Mouse (Mus musculus) limb, embryonic 11.5 days (tissue): Measurements from ENCODE around the gene Ephb3. TPM values are rescaled to one million over a fixed set of nuclear protein-coding genes. Genes with fewer than 3 reads are reported as not detected.

Source experiments
- ATAC-seq: fragments of 200-750 bp; cut with Nextera tagmentation; 2 replicates; pipeline ENCODE4 v1.8.0; 2017; ENCODE audit warnings: low read depth; ENCODE audit not compliant: insufficient number of reproducible peaks, low FRiP score, low TSS enrichment
- DNase-seq: peaks from one replicate; pipeline ENCODE4 v3.0.0-alpha.2; 2015; ENCODE audit warnings: low spot score
- H3K27ac ChIP-seq: fragments of 300-500 bp; sonication (generic); replicated peaks from 2 replicates; pipeline ENCODE4 v1.5.1; 2014; ENCODE audit warnings: low read depth, mild to moderate bottlenecking, low read length
- H3K27me3 ChIP-seq: fragments of 300-500 bp; sonication (generic); 2 replicates; pipeline ENCODE4 v1.6.1; 2014; ENCODE audit warnings: mild to moderate bottlenecking, low read length, mixed read lengths; ENCODE audit not compliant: control insufficient read depth, insufficient read depth
- H3K36me3 ChIP-seq: fragments of 300-500 bp; sonication (generic); 2 replicates; pipeline ENCODE4 v1.6.1; 2014; ENCODE audit warnings: mild to moderate bottlenecking, low read length, moderate library complexity, mixed read lengths; ENCODE audit not compliant: control insufficient read depth, insufficient read depth
- H3K4me1 ChIP-seq: fragments of 300-500 bp; sonication (generic); 2 replicates; pipeline ENCODE4 v1.6.1; 2014; ENCODE audit warnings: low read length, mixed read lengths; ENCODE audit not compliant: control insufficient read depth, insufficient read depth
- H3K4me2 ChIP-seq: fragments of 300-500 bp; sonication (generic); 2 replicates; pipeline ENCODE4 v1.6.1; 2014; ENCODE audit warnings: low read depth, mild to moderate bottlenecking, moderate library complexity; ENCODE audit not compliant: severe bottlenecking
- H3K4me3 ChIP-seq: fragments of 300-500 bp; sonication (generic); 2 replicates; pipeline ENCODE4 v1.5.1; 2014; ENCODE audit warnings: low read depth, low read length
- H3K9ac ChIP-seq: fragments of 300-500 bp; sonication (generic); 2 replicates; pipeline ENCODE4 v1.6.1; 2014; ENCODE audit warnings: mild to moderate bottlenecking, low read length
- H3K9me3 ChIP-seq: fragments of 300-500 bp; sonication (generic); 2 replicates; pipeline ENCODE4 v1.6.1; 2016; ENCODE audit warnings: low read length; ENCODE audit not compliant: control insufficient read depth
- WGBS: fragments of 180-500 bp; shearing (Covaris S2); extraction: QIAGEN DNeasy Blood & Tissue Kit; methylation state at CpG from one replicate; pipeline ENCODE4 v1.1.7; 2014; 5-methylcytosine and 5-hydroxymethylcytosine counted together
- polyA plus RNA-seq: library from polyadenylated mRNA; unstranded; fragments of >200 nt; fragmentation: Nextera tagmentation; extraction: Ambion mirVana; gene quantifications from 2 replicates; pipeline ENCODE4 v1.2.1, GENCODE M21; 2014

Gene Ephb3
- polyA plus RNA-seq, 1 experiment from 2014 or later: 33.1 TPM

DNA sequence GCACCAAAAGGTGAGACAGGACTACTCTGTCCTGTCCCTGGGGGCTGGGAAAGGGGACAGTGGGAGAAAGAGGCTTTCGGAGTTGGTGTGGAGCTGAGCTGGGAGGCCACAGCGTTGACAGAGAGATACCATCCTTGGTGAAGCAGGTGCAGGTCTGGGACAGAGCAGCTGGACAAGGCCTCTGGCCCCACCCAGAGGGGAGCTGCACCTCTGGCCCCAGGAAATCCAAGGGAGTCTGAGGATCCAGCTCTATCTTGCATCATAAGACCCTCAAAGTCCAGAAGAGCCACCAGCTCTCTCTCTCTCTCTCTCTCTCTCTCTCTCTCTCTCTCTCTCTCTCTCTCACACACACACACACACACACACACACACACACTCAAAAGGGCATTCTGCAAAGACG lies 40.2 kb downstream of the Ephb3 start:
- Histone ChIP-seq H3K9me3 (no peaks in the 10 kb centered on the region), H3K36me3 (no peaks in the 10 kb centered on the region), H3K4me1 (peaks cover 76% of the 10 kb centered on the region), H3K27me3 (no peaks in the 10 kb centered on the region; the same call in 1 of the 2 replicates), H3K4me3 (no peak overlapping the region), H3K9ac (no peak overlapping the region), H3K27ac (no peak overlapping the region), H3K4me2 (no peak overlapping the region)
- WGBS: 49% methylated on average over 3 of the region's 3 CpGs
- no peak for DNase-seq
- ATAC-seq: no peak

DNA sequence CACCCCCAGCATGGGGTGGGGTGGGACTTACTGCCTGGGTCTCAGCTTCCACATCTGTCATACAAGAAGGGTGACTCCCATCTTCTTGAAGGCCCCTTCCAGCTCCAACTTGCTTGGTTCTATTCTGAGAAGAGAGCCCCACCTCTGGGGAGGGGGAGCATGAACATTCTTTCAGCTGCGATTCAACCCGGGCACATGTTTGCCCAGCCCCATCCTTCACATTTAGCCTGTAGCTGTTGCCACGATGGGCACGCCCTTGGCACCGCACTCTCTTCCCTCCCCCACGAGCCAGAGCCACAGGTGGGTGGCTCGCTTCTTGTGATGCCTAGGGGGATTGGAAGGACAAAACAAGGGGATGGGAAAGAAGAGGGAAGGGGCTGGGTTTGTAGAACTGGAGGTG lies 40.8 kb downstream of the Ephb3 start:
- Histone ChIP-seq H3K4me1 (peaks cover 72% of the 10 kb centered on the region), H3K9me3 (no peaks in the 10 kb centered on the region), H3K4me2 (no peak overlapping the region; the same call in 1 of the 2 replicates), H3K27me3 (no peaks in the 10 kb centered on the region), H3K4me3 (no peak overlapping the region), H3K9ac (no peak overlapping the region), H3K36me3 (no peaks in the 10 kb centered on the region), H3K27ac (no peak overlapping the region)
- ATAC-seq (no peak), DNase-seq (no peak)
- WGBS: 18% methylated on average over 7 of the region's 7 CpGs

DNA sequence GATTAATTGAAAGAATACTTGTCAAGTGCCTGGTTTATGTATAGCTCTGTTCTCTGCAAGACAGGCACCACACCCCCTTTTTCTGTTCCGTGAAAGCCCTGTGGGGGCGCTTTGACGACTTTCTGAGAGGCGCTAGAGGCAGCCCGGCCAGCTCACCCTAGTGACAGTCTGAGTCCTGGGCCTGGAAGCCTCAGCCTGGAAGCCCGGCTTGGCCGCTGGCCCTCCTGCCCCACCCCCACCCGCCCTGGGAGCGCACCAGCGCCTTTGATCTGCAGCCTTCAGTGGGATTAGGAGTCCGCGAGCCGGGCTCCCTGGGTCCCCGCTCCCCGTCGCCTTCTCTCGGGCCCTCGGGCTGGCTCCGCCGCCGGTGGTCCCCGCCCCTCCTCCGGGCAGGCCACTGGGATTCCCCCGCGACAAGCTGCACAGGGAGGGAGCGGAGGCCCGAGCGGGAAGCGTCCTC lies 41.4 kb downstream of the Ephb3 start:
- H3K36me3 ChIP-seq: no peaks in the 10 kb centered on the region
- DNase-seq (peak; percentile 94), ATAC-seq (peak; percentile 48)
- peak overlapping the region; percentile 80 for H3K4me2 ChIP-seq
- H3K4me1 ChIP-seq: peaks cover 66% of the 10 kb centered on the region
- peak overlapping the region; percentile 84 for H3K27ac ChIP-seq
- no peaks in the 10 kb centered on the region for H3K27me3 ChIP-seq
- WGBS: under 1% methylated on average over 29 of the region's 29 CpGs
- no peaks in the 10 kb centered on the region for H3K9me3 ChIP-seq
- peak overlapping the region; percentile 62 for H3K9ac ChIP-seq
- peak overlapping the region; percentile 39 for H3K4me3 ChIP-seq

DNA sequence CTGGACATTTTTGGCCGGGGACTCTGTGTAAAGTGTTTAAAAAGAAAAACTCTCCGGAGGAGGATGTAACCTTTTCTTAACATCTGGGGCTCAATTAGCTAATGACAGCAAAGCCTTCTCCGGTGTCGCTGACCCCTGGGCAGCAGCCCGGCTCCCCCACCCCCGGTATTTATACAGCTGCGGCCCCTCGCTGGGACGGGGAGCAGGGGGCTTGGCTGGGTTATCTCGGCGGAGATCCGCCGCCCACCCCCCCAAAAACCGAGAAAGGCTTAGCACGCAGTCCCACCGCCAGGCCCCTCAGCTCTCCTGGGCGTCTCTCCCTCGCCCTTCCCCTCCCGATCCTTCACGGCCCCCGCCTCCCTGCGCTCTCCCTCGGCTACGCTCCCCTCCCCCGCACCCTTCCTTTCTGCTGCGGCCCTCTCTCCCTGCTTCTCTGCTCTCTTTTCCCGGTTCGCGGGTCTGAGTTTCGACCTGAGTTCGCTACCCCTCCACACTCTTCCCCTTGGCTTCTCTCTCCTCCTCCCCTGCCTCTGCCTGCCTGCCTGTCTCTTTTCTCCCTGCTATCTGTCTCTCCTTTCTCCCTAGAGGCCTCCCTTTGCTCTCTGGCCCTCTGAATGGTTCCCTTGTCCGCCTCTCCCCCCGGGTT lies 42.0 kb downstream of the Ephb3 start:
- Histone ChIP-seq H3K9ac (peak overlapping the region; percentile 62), H3K4me2 (peak overlapping the region; percentile 80), H3K4me3 (peak overlapping the region; percentile 39), H3K27ac (peak overlapping the region; percentile 84), H3K4me1 (peaks cover 62% of the 10 kb centered on the region), H3K9me3 (no peaks in the 10 kb centered on the region), H3K36me3 (no peaks in the 10 kb centered on the region), H3K27me3 (no peaks in the 10 kb centered on the region)
- ATAC-seq (peak; percentile 27; the same call in 1 of the 2 replicates), DNase-seq (peak; percentile 77)
- under 1% methylated on average over 33 of the region's 33 CpGs for WGBS

DNA sequence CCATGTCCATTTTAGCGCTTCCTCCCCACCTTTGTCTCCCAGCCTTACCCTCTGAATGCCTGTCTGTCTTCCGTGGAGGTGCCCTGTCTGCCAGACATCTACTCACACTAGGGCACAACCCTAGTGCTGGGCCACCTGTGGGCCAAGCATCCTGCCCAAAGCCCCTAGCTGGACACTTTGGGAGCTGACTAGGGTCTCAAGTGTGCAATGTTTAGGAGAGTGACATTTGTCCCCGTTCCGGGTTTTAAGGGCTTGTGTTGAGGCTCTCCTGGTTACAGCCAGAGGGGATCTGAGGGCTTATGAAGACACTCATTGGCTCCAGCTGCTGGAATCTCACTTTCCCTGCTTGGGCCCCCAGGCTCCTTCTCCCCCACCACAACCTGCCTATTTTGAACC lies 42.5 kb downstream of the Ephb3 start:
- Histone ChIP-seq H3K36me3 (no peaks in the 10 kb centered on the region), H3K4me1 (peaks cover 58% of the 10 kb centered on the region), H3K4me2 (peak overlapping the region; percentile 80), H3K27me3 (no peaks in the 10 kb centered on the region), H3K27ac (peak overlapping the region; percentile 84), H3K9me3 (no peaks in the 10 kb centered on the region), H3K4me3 (no peak overlapping the region; the same call in 1 of the 2 replicates), H3K9ac (peak overlapping the region; percentile 62)
- 2% methylated on average over 4 of the region's 4 CpGs for WGBS
- no peak for ATAC-seq
- peak; percentile 65 for DNase-seq

DNA sequence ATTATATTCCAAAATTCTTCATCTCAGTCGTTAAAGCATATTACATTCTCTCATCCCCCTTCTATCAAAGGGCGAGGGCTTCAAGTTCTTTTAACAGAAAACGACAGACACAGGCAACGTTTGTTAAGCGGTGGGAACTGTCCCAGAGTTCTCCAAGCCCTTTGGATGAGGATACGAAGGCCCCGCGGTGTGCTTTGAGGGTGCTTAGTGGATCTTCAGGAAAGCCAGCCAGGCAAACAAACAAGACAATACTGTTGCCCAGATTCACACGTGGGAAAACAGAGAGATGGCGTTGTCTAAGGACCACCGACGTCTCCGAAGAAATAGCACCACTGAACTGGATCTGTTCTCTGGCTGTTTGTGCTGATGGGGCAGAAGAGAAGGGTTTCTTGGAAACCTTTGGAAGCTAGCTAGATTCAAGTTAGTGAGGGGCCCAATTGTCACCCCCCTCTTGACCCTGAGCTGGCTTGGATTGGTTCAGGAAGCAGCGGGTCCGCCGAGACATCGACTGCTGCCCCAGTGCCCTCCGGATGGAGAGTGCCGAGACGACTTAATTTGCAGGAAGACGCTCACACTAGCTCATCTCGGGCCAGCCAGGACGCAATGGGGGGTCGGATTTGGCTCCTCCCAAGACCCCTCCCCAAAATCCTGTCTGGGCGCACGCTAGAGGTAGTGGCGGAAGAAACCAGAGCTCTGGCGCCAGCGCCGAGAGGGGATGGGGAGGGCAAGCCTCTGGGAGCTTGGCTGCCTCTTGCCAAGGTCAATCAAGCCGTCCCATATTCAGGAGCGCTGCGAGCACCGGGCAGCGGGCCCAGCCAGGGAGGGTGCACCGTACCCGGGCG lies 43.5 kb downstream of the Ephb3 start:
- H3K9ac ChIP-seq: peak overlapping the region; percentile 65
- no peaks in the 10 kb centered on the region for H3K27me3 ChIP-seq
- ATAC-seq (no peak), DNase-seq (peak; percentile 71)
- H3K27ac ChIP-seq: 0 out of 2 replicates have a peak overlapping the region, but pooled peaks have one; percentile 21
- 4% methylated on average over 35 of the region's 38 CpGs for WGBS
- H3K9me3 ChIP-seq: no peaks in the 10 kb centered on the region
- H3K4me2 ChIP-seq: peak overlapping the region; percentile 92
- H3K4me3 ChIP-seq: peak overlapping the region; percentile 31
- no peaks in the 10 kb centered on the region for H3K36me3 ChIP-seq
- peaks cover 53% of the 10 kb centered on the region for H3K4me1 ChIP-seq

DNA sequence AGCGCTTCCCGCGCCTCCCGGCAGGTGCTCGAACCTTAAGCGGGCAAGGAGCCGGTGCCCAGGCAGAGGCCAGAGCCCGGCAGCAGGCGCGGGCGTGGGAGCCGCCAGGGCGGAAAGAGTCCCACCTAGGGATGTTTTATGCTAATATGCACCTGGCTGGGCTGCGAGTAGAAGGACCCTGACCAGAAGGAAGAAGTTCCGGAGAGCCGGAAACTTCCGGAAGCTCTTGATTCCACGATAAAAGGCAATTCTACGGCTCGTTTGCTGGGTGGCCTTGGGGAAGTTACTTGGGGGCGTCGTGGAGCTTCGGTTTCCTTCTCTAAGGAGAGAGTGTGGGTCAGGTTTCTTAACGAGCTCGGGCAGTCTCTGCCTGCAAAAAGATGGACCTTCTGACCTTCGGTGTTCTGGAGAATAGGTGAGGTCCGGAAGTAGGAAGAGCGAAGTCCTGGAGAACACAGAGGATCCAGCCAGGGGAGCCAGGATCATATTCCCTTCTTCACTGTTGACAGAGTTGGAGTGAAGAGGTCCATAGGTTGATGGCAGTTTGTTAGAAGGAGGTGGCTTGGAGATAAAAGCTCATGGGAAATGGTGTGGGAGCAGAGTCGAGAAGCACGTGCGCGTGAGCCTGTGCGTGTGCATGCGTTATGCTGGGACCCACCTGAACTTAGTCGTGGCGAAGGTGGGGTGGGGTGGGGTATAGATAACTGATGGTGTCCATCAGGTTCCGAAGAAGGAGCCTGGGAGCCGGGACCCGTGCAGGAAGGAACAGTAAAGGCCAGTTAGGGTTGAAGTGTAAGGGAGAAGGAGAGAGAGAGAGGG lies 44.4 kb downstream of the Ephb3 start:
- peak overlapping the region; percentile 31 for H3K4me3 ChIP-seq
- DNase-seq: no peak
- 3% methylated on average over 39 of the region's 39 CpGs for WGBS
- no peak overlapping the region for H3K27ac ChIP-seq
- H3K4me2 ChIP-seq: peak overlapping the region; percentile 92
- peaks cover 45% of the 10 kb centered on the region for H3K4me1 ChIP-seq
- no peaks in the 10 kb centered on the region for H3K36me3 ChIP-seq
- ATAC-seq: no peak
- peak overlapping the region; percentile 65 for H3K9ac ChIP-seq
- H3K27me3 ChIP-seq: no peaks in the 10 kb centered on the region
- no peaks in the 10 kb centered on the region for H3K9me3 ChIP-seq

DNA sequence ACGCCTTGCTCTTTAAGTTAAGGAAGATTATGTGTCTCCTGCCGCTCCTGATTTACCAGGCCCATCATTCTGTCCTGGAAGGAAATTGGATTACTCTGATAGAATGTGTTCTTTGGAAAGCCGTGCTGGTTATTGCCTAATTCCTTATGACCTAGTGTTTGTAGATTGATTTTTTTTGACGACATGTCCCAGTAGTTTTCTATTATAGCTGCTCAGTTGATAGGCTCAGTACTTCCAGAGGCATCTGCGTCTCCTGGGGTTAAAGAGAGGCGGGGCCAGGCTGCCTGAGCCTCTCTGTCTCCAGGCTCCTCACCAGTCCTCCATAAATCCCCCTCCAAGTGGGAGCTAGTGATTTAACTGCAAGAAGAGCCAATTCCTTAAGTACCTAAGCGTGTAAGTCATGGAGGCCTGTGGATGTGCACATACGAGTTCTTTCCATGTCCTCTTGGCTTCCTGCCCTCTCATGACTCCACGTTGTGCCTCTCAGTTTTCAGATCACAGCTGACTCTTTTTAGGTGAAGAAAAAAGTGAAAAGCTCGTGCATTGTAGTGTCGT lies 47.9 kb downstream of the Ephb3 start:
- Histone ChIP-seq H3K27me3 (no peaks in the 10 kb centered on the region), H3K9me3 (no peaks in the 10 kb centered on the region), H3K4me3 (no peak overlapping the region), H3K4me2 (no peak overlapping the region), H3K27ac (no peak overlapping the region), H3K4me1 (peaks cover 18% of the 10 kb centered on the region), H3K36me3 (no peaks in the 10 kb centered on the region), H3K9ac (no peak overlapping the region)
- WGBS: 47% methylated on average over 11 of the region's 11 CpGs
- ATAC-seq: no peak
- no peak for DNase-seq
